Mouse (Mus musculus) gastrocnemius, postnatal 25 days (tissue): ENCODE data around the gene Exosc2. TPM values are rescaled to one million over a fixed set of nuclear protein-coding genes. Genes with fewer than 3 reads are reported as not detected.

ENCODE experiments used
- DNase-seq: peaks from one replicate; pipeline ENCODE4 v3.0.0; 2022
- long read RNA-seq, 2 experiments: library from polyadenylated mRNA; stranded (forward); transcript quantifications; one replicate each; pipeline ENCODE4 v2.0.0; 2021
- total RNA-seq, 2 experiments: library from RNA; stranded (reverse); gene quantifications; 1 replicate in 1 of 2; 2 replicates in 1 of 2; pipeline ENCODE4 v1.2.3; 2021

Gene Exosc2
- 1 to 10 TPM; 6.3 to 7.2 TPM for total RNA-seq
- long read RNA-seq, experiment 1, transcript Exosc2-201 (9 exons, 1,686 nt): major isoform, 7 of 11 reads
- long read RNA-seq, experiment 1, partial matches to known transcripts: 0 of 11 reads
- long read RNA-seq, experiment 1, other reads (novel, unspliced or antisense): 4 of 11 reads
- long read RNA-seq, experiment 2, transcript Exosc2-201 (9 exons, 1,686 nt): major isoform, 13 of 17 reads
- long read RNA-seq, experiment 2, partial matches to known transcripts: 1 of 17 reads
- long read RNA-seq, experiment 2, other reads (novel, unspliced or antisense): 3 of 17 reads

GRCm38 (mm10) chr2:31670551-31671035 lies at the start of gene Exosc2:
TSS of gene Exosc2 (plus strand) at chr2:31670715.
- DNase-seq: peak; percentile 90

- DNase-seq: no peak
Measured at GRCm38 (mm10) chr2:31633531-31633930, 37.0 kb upstream of the Exosc2 start.

- no peak for DNase-seq
Measured at GRCm38 (mm10) chr2:31635281-31636137, 35.0 kb upstream of the Exosc2 start.

- DNase-seq: no peak
Measured at GRCm38 (mm10) chr2:31636138-31636741, 34.3 kb upstream of the Exosc2 start.

- no peak for DNase-seq
Measured at GRCm38 (mm10) chr2:31636742-31637141, 33.8 kb upstream of the Exosc2 start.

- DNase-seq: no peak
Measured at GRCm38 (mm10) chr2:31637311-31637710, 33.2 kb upstream of the Exosc2 start.

- no peak for DNase-seq
Measured at GRCm38 (mm10) chr2:31637807-31638206, 32.7 kb upstream of the Exosc2 start.

GRCm38 (mm10) chr2:31638581-31639465 lies 31.7 kb upstream of the Exosc2 start:
- no peak for DNase-seq

- DNase-seq: no peak
Measured at GRCm38 (mm10) chr2:31639466-31639760, 31.1 kb upstream of the Exosc2 start.

GRCm38 (mm10) chr2:31639901-31640608 lies 30.5 kb upstream of the Exosc2 start, which contains the start of gene Prdm12:
TSS of gene Prdm12 (plus strand) at chr2:31640037.
- no peak for DNase-seq

- DNase-seq: no peak
Measured at GRCm38 (mm10) chr2:31640609-31641507, 29.7 kb upstream of the Exosc2 start.

- DNase-seq: no peak
Measured at GRCm38 (mm10) chr2:31641508-31641830, 29.0 kb upstream of the Exosc2 start.

GRCm38 (mm10) chr2:31641929-31642328 lies 28.6 kb upstream of the Exosc2 start:
- no peak for DNase-seq

- no peak for DNase-seq
Measured at GRCm38 (mm10) chr2:31653971-31654853, 16.3 kb upstream of the Exosc2 start.

GRCm38 (mm10) chr2:31654854-31655559 lies 15.5 kb upstream of the Exosc2 start:
- DNase-seq: no peak

- no peak for DNase-seq
Measured at GRCm38 (mm10) chr2:31656374-31656773, 14.1 kb upstream of the Exosc2 start.

- no peak for DNase-seq
Measured at GRCm38 (mm10) chr2:31662939-31663803, 7.3 kb upstream of the Exosc2 start.

- no peak for DNase-seq
Measured at GRCm38 (mm10) chr2:31663804-31664180, 6.7 kb upstream of the Exosc2 start.
